Mouse (Mus musculus): ENCODE data around the gene Adgrv1.
"Not testable (repeated sequence)": the region's sequence is repeated elsewhere in the genome, so short reads cannot be mapped to it uniquely, and the experiment has no call there.

Adgrv1 gene

GRCm38 (mm10) chr13:81328181-81328580 is 304.8 kb downstream of the Adgrv1 start:
- no peak for DNase-seq

DNA sequence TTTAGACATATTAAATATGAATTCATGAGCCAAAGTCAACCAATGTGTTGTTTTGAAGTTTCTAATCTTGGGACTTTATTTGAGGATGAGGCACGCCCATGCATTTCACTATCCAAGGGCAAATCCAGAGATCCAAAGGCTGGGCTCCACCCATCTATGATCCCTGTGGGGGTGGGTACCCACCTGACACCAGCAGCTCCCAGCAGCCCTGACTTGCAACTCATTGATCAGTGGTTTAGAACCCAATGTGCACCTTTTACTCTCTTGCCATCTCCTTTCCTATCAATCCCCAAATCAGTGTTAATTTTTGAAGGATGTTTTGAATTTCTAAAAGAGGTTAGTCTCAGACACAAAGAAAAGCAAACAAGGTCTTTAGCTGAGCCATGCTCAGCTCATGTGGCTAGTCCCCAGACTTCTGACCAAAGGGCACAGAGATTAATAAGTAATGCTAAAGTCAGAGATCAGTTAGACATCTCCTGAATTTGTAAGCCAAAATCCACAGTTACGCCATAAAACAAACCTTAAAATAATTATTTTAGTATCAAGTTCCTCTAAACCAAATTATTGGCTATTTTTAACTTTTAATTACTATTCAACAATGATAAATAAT is 307.2 kb downstream of the Adgrv1 start:
- DNase-seq, result no peak

DNA sequence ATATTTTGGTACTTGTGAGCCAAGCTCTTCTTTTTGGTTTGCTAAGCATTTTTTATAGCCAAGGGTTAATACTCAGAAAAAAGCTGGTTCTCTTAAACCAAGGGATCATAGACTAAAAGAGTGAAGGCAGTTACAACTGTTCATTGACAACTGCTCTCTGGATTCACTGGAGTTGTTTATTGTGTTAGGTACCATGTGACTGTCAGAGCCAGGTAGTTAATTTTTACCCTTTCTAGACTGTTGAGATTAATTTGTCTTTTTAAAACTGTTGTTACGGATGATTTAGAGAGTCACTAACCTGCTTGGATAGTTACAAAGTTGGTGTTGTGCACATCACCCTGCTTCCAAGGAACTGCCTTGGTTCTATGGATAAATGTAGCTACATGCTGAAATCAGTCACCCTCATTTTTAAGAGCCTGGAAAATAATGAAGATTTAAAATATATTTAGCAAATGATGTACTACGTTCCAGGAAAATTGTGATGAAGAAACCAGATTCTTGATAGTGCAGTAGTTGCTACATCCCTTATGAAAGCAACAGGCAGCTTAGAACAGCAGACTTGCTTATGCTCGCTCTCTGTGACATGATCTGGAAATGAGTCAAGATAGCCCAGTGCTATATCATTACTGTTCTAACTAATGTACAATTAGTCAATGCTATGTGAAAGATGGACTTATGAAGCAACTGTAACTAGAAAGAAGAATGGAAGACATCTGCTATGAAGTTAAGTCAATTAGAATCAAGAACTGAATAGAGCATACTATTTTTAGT is 309.2 kb downstream of the Adgrv1 start:
- DNase-seq, result no peak

DNA sequence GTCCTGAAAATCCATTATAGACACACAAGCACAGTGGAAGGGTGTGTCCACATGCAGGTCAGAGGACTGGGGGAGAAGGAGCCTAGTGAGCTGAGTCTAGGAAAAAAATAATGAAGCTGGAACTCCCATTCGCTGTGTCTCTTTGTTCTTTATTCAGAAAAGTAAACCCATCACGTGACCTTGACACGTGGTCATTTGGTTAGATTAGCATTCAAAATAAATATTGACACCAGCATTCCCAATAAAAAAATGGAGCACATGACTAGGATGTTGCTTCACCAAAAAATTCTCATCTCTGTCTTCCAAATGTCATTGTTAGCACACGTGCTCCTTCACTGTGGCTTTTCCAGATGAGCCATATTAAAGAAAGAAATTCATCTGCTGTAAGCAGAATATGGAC is 316.4 kb downstream of the Adgrv1 start:
- DNase-seq, result no peak

- no peak for DNase-seq
Measured at GRCm38 (mm10) chr13:81314306-81315120, 318.4 kb downstream of the Adgrv1 start.

DNA sequence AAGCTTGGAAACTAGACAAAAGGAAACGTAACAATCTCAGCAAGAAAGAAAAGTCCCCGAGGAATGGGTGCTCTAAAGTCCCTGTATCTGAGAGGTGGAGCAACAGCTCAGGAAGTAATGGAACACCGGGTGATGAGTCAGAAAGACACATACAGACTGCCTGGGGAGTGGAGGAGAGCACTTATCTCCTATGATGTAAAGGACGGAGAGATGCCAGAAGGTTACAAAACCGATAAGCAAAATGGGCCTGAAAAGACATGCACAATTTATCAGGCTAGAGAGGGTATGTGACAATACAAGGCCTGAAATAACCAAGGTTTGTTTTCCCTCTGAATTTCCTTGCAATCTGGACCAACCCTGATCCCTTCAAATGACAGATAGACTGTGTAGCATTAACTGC is 320.8 kb downstream of the Adgrv1 start:
- DNase-seq, result no peak

DNA sequence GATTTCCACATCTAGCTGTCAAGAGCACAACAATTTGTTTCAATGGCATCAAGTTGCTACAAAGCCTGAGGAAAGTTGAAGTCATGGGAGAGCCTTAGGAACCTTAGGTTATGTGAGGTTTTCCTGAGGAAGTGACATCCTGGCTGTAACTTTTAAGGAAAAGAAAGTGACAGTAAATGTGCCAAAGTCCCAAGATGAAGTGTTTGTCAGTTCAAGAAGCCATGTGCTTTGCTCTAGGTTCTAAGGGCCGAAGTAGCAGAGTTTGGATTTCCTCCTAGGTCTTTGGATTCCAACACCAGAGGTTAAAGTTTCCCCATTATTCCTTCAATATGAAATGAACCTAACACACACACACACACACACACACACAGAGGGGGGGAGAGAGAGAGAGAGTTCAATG is 332.1 kb downstream of the Adgrv1 start:
- DNase-seq, result no peak

DNA sequence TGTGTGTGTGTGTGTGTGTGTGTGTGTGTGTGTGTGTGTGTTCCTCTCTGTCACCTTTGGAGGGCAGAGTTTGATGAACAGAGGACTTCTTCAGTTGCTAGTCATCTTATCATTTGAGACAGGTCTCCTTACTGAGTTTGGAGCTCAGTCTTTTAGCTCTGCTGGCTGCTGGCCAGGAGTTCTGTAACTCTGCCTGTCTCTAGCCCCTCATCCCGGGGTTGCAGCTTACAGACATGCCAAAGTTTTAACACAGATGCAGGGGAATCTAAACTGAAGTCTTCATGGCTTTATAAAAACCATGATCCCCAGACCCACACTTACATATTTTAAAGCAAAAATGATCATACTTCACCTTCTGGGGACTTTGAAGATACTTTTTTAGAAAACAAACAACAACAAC is 338.8 kb downstream of the Adgrv1 start:
- DNase-seq, result no peak

DNA sequence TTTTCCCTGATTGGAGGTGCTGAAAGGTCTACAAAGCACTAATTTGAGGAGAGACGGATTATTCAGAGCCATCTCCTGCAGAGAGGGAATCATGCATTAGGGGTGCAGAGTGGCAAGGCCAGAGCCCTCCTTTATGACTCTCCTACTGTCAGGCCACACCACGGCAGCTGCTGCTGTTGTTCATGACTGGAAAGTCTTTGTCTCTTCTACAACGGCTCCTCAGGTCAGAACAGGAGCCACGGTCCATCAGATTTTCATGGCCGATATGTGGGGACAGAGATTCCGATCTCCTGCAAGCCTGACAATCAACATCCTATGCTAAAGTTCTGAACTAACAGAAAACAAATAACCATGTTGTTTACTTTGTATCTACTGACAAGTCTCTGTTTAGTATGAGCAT is 350.8 kb downstream of the Adgrv1 start:
- no peak for DNase-seq

- no peak for DNase-seq
Measured at GRCm38 (mm10) chr13:81280650-81281229, 352.2 kb downstream of the Adgrv1 start.

- no peak for DNase-seq
Measured at GRCm38 (mm10) chr13:81279351-81279736, 353.6 kb downstream of the Adgrv1 start.

GRCm38 (mm10) chr13:81278669-81279350 is 354.1 kb downstream of the Adgrv1 start:
- no peak for DNase-seq

- DNase-seq, result no peak
Measured at GRCm38 (mm10) chr13:81273837-81274236, 359.1 kb downstream of the Adgrv1 start.

DNA sequence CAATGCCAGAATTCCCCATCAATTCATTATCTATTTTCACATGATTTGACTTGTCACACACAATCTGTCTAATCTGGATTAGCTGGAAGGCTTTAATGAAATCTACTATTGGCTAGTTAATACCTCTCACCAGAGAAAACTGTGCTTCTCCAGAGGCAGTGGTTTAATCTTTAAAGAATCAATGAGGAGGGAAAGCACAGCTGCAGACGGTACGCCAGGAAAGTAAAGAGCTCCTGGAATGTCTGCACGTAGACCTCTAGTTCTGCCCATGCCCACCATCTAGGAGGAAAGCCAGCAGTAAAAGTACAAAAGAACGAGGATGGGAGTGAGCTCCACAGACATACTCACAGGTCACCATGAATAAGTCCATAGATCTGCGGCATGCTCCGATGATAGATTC is 362.6 kb downstream of the Adgrv1 start:
- DNase-seq, result no peak

- no peak for DNase-seq
Measured at GRCm38 (mm10) chr13:81269056-81269455, 363.9 kb downstream of the Adgrv1 start.

DNA sequence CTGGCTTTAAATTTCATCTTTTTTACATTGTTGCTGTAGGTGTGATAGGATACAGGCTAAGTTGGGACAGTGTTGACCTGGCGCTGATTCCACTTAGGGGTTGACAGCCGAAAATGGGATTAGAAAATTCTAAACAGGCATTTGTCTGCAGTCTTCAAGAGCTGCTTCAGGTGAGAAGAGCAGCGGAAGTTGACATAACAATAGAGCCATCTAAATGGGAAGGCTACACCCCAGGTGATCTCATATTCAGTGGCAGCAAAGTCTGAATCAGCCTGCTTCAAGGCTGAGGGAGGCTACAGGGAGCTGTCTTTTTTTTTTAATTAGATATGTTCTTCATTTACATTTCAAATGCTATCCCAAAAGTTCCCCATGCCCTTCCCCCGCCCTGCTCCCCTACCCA is 365.5 kb downstream of the Adgrv1 start:
- not testable (repeated sequence) for DNase-seq

DNA sequence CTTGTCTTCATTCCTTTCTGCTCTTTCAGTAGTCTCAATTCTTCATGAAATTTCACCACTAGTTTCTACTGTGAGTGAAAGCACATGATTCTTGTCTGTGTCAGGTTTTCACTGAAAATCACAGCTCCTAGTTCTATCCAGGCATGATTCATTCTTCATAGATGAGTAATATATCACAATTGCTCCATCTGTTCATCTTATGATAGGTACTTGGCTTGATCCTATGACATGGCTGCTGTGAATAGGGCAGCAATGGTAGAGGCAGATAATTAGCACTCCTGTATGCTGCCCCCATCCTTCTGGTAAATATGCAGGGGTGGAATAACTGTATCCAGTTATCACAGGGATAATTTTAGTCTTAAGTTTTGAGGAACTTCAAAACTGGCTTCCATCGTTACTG is 368.5 kb downstream of the Adgrv1 start:
- no peak for DNase-seq

GRCm38 (mm10) chr13:81241181-81241580 is 391.8 kb downstream of the Adgrv1 start:
- no peak for DNase-seq

DNA sequence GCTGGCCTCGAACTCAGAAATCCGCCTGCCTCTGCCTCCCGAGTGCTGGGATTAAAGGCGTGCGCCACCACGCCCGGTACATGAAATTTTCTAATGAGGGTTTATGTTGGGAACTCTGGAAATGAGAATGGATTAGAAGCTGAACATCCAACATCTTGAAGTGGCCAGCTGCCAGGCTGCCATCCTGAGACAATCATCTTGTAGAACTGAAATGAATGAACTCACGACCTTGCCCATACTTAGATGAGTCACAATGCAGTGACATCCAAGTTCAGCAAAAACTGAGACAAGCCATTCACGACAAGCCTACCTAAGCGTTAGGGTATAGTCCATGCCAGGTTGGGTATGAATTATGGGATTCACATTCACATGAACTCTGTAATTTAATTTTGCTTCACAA is 393.1 kb downstream of the Adgrv1 start:
- no peak for DNase-seq

DNA sequence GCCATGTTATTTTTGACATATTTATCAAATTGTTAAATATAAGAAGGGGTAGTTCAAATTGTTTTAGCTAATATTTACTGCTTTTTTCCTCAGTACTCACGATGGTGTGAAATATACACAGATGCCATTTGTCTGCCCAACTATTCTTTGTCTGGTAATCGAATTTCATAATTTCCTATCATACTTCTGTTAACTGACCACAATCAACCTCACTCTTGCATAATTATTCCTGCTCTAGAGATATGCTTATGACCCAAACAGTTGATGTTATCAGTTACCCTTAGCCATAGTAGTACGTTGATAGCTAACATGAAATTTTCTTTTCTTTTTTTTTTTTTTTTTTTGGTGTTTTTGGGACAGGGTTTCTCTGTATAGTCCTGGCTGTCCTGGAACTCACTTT is 393.5 kb downstream of the Adgrv1 start:
- DNase-seq, result no peak

- DNase-seq, result no peak
Measured at GRCm38 (mm10) chr13:81238855-81239254, 394.1 kb downstream of the Adgrv1 start.

DNA sequence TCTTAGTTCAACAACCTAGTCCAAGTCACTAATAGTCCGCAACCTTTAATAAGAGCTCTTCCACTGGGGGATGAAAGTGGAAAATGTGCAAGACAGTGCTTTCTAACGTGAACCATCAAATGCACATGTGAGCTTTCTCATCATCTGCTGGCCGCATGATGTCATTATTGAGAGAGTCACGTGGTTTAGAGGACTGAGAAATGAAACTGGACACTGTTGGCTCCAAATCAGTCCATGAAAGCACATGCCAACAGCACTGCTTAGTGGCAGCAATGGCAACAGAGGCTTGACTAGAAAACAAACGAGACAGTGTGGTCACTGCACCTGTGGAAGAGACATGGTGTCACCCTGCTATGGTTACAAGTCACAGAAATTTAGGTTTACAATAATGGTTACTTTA is 395.0 kb downstream of the Adgrv1 start:
- no peak for DNase-seq

Data from right cerebral cortex, postnatal 4 days (tissue).